Mouse (Mus musculus): ENCODE measurements at regions not wholly inside any gene's neighbourhood (a gene's known extent, or its start where the extent isn't known, plus 50 kb on each side); places are given as distances from the start of the nearest gene placed in this dataset.

GRCm38 (mm10) chr6:103421013-103421933 is 89.1 kb upstream of the Chl1 start:
- no peak for DNase-seq

- DNase-seq = no peak
Observed at GRCm38 (mm10) chr6:103430933-103431594, 79.3 kb upstream of the Chl1 start.

GRCm38 (mm10) chr6:103431595-103431957 is 78.8 kb upstream of the Chl1 start:
- no peak for DNase-seq

Data from kidney, adult 9 months (tissue).